Comparison of ENCODE assay signal across 8 mouse cellular contexts in the genomic region with DNA sequence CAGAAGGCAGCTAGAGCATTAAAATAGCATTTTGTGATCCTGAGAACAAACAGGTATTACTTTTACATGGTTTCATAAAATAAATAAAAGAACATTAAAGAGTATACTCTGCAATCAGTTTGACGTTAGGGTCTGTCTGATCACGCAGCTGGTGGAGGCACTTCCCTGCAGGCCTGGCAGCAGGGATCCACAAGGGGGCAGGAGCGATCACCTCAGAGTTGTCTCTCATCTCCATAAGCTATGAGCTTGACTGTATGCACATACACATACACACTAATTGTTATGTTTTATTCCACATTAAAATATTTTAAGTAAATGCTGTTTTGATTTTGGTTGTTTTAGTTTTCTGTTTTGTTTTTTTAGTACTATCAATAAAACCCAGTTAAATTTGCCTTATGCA. TPM values are rescaled to one million over a fixed set of nuclear protein-coding genes. Genes with fewer than 3 reads are reported as not detected.
DNase-seq lines count a peak whose midpoint lies in the region; ATAC-seq lines count a peak whose summit lies in the region.

No protein-coding gene starts in this region.

- no peaks in the 10 kb centered on the region for H3K9me3 ChIP-seq in neural tube, embryonic 15.5 days (replicated peaks)
- H3K9me3 ChIP-seq in liver, embryonic 13.5 days (replicated peaks): no peaks in the 10 kb centered on the region

- intact Hi-C loops in heart, postnatal 14 days (cut with DNase I): loop anchor here (1.0 kb wide), 1 partner anchor 176 kb away; no protein-coding TSS in a partner anchor

- H3K36me3 ChIP-seq in neural tube, embryonic 15.5 days: no peaks in the 10 kb centered on the region
- H3K36me3 ChIP-seq in liver, embryonic 13.5 days: peaks cover 6% of the 10 kb centered on the region; the same call in 1 of the 2 replicates

- DNase-seq in neural tube, embryonic 10.5 days (ENCODE audit: extremely low spot score, low spot score): peak; percentile 32
- DNase-seq in T-cell, adult 2 months (ENCODE audit: low spot score): peak; percentile 66
- DNase-seq in embryo, embryonic 10.5 days (ENCODE audit: low spot score): peak; percentile 70
- DNase-seq in heart, postnatal 14 days: peak; percentile 62 to 70
- DNase-seq in liver, embryonic 13.5 days: peak; percentile 46
- peak; percentile 66 for DNase-seq in retina, embryonic 14.5 days (ENCODE audit: low spot score)
- no peak for DNase-seq in MN1 (ENCODE audit: low spot score)

- H3K4me3 ChIP-seq in neural tube, embryonic 15.5 days (replicated peaks): no peak overlapping the region
- no peak overlapping the region for H3K4me3 ChIP-seq in liver, embryonic 13.5 days (replicated peaks)

- no peaks in the 10 kb centered on the region for H3K4me1 ChIP-seq in neural tube, embryonic 15.5 days
- H3K4me1 ChIP-seq in liver, embryonic 13.5 days (replicated peaks): 0 out of 2 replicates have a peak, but pooled peaks cover 3% of the 10 kb centered on the region

- no peak for ATAC-seq in neural tube, embryonic 15.5 days (ENCODE audit: low FRiP score)
- peak; percentile 65; the same call in 1 of the 2 replicates for ATAC-seq in liver, embryonic 13.5 days (ENCODE audit: low read depth)

- no peak overlapping the region for H3K4me2 ChIP-seq in neural tube, embryonic 15.5 days
- no peak overlapping the region for H3K4me2 ChIP-seq in liver, embryonic 13.5 days

- WGBS in neural tube, embryonic 15.5 days: 23% methylated on average over 3 of the region's 3 CpGs
- 29% methylated on average over 3 of the region's 3 CpGs for WGBS in liver, embryonic 13.5 days (ENCODE audit: insufficient replicate concordance)

- no peak overlapping the region for H3K9ac ChIP-seq in neural tube, embryonic 15.5 days (replicated peaks)
- H3K9ac ChIP-seq in liver, embryonic 13.5 days: no peak overlapping the region

- no peaks in the 10 kb centered on the region for H3K27me3 ChIP-seq in neural tube, embryonic 15.5 days (replicated peaks)
- no peaks in the 10 kb centered on the region for H3K27me3 ChIP-seq in liver, embryonic 13.5 days

- H3K27ac ChIP-seq in neural tube, embryonic 15.5 days (replicated peaks): no peak overlapping the region
- no peak overlapping the region for H3K27ac ChIP-seq in liver, embryonic 13.5 days

RNA-seq across cellular contexts. Expression of a gene that starts 34.8 kb away (rescaled TPM):
- 31.3 and 32.4 TPM in 2 replicates for polyA plus RNA-seq in neural tube, embryonic 15.5 days (2015; fragmentation: Nextera tagmentation; extraction: Ambion mirVana)
- total RNA-seq in heart, postnatal 14 days (2021): 10 to 100 TPM; 71.1 to 83.6 TPM
- 37.5 and 41.6 TPM in 2 replicates for polyA plus RNA-seq in liver, embryonic 13.5 days (2015; fragmentation: Nextera tagmentation; extraction: Ambion mirVana)
